Mouse (Mus musculus) urinary bladder, postnatal 25 days (tissue): ENCODE measurements at regions not wholly inside any gene's neighbourhood (a gene's known extent, or its start where the extent isn't known, plus 50 kb on each side); places are given as distances from the start of the nearest gene placed in this dataset.

Experiments
- DNase-seq: peaks from one replicate; pipeline ENCODE4 v3.0.0; 2022; ENCODE audit warnings: low spot score

GRCm38 (mm10) chr6:143768115-143768514 is 601.1 kb downstream of the Etnk1 start:
- no peak for DNase-seq
